Mouse (Mus musculus): ENCODE data around the gene F11r.
"Not testable (repeated sequence)": the region's sequence is repeated elsewhere in the genome, so short reads cannot be mapped to it uniquely, and the experiment has no call there.

Gene F11r

GRCm38 (mm10) chr1:171470896-171471295 is 33.6 kb downstream of the F11r start:
- no peak for DNase-seq (ENCODE audit: low spot score)

- DNase-seq (ENCODE audit: low spot score): no peak
These were observed 34.1 kb downstream of the F11r start for GRCm38 (mm10) chr1:171471452-171471851.

- not testable (repeated sequence) for DNase-seq (ENCODE audit: low spot score)
These were observed 34.6 kb downstream of the F11r start for GRCm38 (mm10) chr1:171471941-171472340.

- DNase-seq (ENCODE audit: low spot score): no peak
These were observed 36.2 kb downstream of the F11r start for GRCm38 (mm10) chr1:171473506-171473905.

- DNase-seq (ENCODE audit: low spot score): no peak
These were observed 36.7 kb downstream of the F11r start for GRCm38 (mm10) chr1:171473920-171474640.

GRCm38 (mm10) chr1:171477123-171477522 is 39.8 kb downstream of the F11r start:
- DNase-seq (ENCODE audit: low spot score): no peak

- DNase-seq (ENCODE audit: low spot score): no peak
These were observed 40.6 kb downstream of the F11r start for GRCm38 (mm10) chr1:171477758-171478545.

GRCm38 (mm10) chr1:171478968-171479367 is 41.6 kb downstream of the F11r start:
- DNase-seq (ENCODE audit: low spot score): no peak

- DNase-seq (ENCODE audit: low spot score): no peak
These were observed 56.9 kb downstream of the F11r start for GRCm38 (mm10) chr1:171494241-171494640.

- no peak for DNase-seq (ENCODE audit: low spot score)
These were observed 58.0 kb downstream of the F11r start for GRCm38 (mm10) chr1:171495371-171495770.

GRCm38 (mm10) chr1:171499856-171500255 is 62.5 kb downstream of the F11r start:
- no peak for DNase-seq (ENCODE audit: low spot score)

- no peak for DNase-seq (ENCODE audit: low spot score)
These were observed 63.8 kb downstream of the F11r start for GRCm38 (mm10) chr1:171501016-171501610.

- peak; percentile 31 for DNase-seq (ENCODE audit: low spot score)
These were observed 64.3 kb downstream of the F11r start for GRCm38 (mm10) chr1:171501636-171502080.

- peak; percentile 78 for DNase-seq (ENCODE audit: low spot score)
These were observed 65.3 kb downstream of the F11r start for GRCm38 (mm10) chr1:171502388-171503249.

- peak; percentile 95 for DNase-seq (ENCODE audit: low spot score)
These were observed 65.9 kb downstream of the F11r start, which contains the start of gene Alyref2 for GRCm38 (mm10) chr1:171503250-171503591. Gene Alyref2 (plus strand): TSS chr1:171503478.

GRCm38 (mm10) chr1:171503592-171504291 is 66.4 kb downstream of the F11r start:
- DNase-seq (ENCODE audit: low spot score): peak; percentile 71

GRCm38 (mm10) chr1:171504586-171504985 is 67.3 kb downstream of the F11r start:
- DNase-seq (ENCODE audit: low spot score): no peak

- no peak for DNase-seq (ENCODE audit: low spot score)
These were observed 75.9 kb downstream of the F11r start for GRCm38 (mm10) chr1:171513234-171513633.

GRCm38 (mm10) chr1:171513760-171514159 is 76.4 kb downstream of the F11r start:
- no peak for DNase-seq (ENCODE audit: low spot score)
